Mouse (Mus musculus) fibroblast of lung, adult 2 months (primary cell): ENCODE measurements at regions not wholly inside any gene's neighbourhood (a gene's known extent, or its start where the extent isn't known, plus 50 kb on each side); places are given as distances from the start of the nearest gene placed in this dataset.
"Not testable (repeated sequence)": the region's sequence is repeated elsewhere in the genome, so short reads cannot be mapped to it uniquely, and the experiment has no call there.

Experiments used
- DNase-seq: peaks from one replicate; pipeline ENCODE4 v3.0.0-alpha.2; 2011; ENCODE audit warnings: low read depth

DNA sequence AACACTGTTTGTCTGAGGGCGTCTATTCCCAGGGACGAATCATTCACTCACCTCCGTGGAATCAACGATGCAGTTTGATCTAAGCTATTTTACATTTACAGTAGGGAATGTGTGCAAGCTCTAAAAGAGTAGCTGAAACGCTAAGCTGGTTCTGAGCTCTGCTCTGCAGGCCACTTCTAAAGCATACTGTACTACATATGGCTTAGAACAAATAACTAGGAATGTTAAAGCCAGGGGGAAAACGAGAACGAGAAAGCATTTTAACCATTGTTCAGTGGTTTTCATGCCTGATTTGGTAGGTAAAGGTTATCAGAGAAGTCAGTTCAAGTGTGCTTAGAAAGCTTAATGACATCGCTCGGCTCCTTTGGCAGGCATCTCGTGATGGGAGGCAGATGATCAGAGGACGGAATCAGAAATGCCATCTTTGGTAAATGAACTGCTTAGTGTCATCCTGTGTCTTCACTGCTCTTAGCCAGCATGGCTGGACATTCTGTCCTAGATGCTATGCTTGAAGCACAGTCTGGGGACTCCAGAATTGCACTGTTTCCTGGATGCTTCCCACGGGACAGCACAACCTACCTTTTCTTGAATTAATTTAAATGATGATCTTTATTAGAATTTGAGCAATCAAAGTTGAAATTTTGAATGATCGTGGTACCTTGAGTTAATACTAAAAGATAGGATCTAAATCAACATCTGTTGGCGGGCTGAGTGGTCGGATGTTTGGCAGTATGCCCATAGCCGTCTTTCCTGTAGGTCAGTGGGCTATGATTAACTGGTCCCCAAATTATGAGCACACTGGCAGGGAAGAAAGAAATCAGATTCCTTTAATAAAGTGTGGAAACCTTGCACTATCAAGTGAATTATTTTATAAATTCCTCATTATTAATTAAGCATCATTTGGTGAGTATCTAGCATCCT lies 495.2 kb downstream of the Hace1 start:
- DNase-seq, result no peak

DNA sequence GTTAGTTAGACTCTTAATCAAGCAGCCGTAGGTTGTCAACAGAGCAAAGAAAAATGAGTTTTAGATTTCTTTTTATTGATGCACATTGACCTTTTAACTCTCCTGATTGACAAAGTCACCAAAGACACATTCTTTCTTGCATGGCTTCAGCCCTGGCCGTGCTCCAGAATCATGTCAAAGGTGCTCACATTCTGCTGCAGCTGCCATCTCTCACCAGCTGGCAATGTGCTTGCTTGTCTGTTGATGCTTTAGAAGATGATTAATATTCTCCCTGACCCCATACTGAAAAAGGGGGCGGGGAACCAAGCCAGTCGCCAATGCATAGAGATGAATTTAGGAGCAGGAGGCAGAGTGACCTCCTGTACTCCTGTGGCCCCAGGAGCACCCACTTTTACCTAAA lies 510.1 kb downstream of the Hace1 start:
- DNase-seq, result no peak

DNA sequence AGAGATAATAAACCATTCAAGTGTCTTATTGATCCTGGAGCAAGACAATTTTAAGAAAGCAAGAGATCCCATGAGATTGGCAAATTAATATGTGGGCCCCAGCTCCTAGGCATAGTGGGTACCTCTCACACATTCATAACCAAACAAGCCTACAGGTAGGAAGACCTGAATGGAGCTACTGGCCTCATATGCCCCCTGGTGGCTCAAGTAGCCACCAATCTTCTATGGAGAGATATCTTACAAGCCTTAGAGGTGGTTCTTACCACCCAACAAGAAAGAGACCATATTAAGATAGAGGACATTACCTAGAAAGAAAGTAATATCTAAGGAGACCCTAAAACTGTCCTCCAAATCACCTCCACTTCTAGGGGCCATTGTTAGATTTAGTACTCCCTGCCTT lies 523.2 kb downstream of the Hace1 start:
- DNase-seq, result no peak

DNA sequence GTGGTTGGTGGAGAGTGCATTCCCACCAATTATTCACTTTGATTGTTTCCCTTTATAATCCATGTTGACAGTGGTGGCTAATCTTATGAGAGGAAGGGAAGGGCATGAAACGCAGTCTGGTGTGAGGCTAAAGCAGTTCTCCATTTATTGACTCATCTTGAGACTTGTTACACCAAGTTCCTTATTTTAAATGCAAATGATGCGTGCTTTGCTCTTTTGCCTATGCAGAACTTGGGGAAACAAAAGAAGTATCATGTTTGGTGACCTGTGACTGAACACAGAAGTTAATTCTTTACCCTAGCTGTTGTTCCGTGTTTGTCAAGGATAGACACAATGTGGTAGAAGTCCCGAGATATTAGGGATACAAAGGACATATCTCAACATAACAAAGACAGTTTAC lies 531.2 kb downstream of the Hace1 start:
- DNase-seq, result no peak

DNA sequence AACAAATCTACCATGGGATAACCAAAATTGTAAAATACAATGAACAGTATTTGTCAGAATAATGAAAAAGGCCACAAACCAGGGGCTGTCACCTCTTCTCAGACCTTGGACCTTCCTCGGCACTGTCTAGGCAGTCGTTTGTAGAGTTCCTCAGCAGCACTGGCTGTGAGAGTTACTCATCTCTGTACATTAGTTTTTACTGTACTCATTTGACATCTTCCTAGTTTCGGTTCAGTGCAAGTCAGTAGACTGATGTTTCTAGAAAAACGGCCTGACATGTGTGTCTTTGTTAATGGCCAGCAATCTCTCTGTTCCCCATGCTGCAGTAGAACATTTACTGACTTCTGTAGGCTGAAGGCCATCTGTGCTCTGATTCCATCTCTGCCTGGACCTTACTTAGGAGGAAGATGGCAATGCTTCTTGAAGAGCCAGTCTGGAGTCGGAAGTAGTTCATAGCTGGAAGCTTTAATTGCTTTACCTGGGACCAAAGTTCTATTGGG lies 537.1 kb downstream of the Hace1 start:
- DNase-seq, result no peak

DNA sequence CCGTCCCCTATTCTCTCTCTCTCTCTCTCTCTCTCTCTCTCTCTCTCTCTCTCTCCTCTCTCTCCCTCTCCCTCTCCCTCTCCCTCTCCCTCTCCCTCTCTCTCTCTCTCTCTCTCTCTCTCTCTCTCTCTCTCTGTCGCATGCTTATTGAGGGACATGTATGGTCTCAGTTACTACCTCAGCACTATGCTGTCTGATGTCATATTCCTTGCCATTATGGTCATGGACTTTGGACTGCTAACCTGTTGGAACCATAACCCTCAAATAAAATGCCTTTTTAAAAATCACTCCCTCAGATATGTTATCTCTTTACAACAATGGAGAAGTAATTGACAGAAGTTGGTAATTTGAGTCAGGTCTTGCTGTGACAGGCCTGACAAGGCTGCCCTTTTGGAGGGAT lies 544.8 kb downstream of the Hace1 start:
- DNase-seq, result not testable (repeated sequence)

DNA sequence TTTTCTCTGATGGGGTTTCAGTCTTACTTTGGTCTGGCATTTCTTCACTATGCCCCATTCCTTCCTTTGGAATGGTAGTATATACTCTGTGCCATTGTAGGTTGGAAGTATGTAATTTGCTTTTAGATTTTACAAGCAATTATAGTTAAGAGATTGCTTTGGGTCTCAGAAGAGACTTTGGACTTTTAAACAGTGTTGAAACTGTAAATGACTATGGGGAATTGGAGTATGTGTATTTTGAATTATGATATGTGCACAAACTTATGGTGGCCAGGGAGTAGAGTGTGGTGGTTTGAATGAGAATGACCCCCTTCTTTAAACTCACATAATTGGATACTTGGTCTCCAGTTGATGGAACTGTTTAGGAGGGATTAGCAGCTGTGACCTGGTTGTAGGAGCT lies 546.2 kb downstream of the Hace1 start:
- no peak for DNase-seq

DNA sequence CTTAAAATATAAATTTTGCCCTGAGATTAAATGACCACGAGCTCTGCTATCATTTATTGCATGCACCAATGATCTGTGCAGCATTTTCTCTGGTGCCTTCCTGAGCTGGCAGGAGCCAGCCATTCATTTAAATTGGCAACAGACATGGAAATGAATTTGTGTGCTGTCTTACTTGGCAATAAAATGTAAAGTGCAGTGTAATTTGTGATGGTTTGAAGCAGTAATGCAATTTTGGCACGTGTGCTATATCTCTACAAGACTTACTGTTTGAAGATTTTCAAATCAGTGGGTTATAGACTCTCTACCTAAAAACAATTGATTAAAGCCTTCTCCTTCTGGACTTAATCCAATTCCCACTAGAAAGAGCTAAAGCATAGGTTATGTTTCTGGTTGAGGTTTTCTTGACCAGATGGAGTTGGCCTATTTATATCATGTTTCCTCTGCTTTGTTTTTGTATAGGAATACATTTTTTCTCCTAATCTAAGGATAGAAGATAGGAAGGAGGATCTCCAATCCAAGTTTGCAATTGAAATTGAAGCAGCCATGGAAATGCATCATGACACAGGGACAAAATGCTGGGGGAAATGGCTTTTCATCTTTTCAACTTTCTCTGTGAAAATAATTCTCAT lies 557.6 kb downstream of the Hace1 start:
- DNase-seq, result no peak

DNA sequence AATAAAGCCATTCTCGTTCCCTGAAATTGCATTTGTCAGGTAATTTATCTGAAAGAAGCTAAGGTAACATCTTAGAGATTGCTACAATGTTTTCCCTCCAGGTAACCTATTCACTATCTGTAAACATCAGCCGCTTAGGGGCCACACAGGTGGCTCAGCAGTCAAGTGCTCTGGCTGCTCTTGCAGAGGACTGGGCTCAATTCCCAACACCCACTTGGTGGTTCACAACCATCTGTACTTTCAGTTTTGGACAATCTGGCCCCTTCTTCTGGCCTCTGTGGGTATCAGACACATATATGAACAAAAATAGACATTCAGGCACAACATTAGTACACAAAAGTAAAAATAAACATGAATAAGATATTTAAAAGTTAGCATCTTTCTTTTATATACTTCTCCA lies 596.4 kb downstream of the Hace1 start:
- DNase-seq, result no peak

DNA sequence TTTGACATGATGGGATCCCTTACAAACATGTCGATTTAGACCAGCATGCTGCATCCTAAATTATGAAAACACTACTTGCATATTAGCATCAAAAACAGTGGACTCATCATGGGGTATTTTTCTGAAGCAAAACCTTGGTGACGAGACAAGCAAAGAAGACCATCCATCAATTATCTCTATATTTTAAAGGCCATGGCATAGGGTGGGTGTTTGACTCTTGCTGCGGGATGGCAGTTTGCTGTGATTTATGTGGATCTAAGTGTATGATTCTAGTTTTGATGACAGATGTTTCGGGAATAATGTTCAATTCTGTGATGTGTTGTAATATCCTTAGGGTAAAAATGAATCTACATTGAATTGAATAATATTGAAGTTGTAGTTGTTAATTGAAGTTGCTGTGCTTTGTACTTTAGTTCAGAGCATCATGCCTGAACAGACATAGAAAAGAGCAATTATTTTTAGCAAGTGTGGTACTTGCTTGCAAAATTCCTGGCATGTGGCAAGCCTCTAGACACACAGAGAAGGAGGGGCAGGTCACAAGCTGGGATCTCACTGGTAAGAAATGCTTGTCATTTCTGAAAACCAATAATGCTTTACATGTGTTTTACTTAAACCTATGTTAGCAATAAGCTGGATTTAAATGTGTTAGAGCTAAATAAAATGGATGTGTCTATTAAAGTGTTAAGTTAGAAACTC lies 608.3 kb downstream of the Hace1 start:
- DNase-seq, result no peak

DNA sequence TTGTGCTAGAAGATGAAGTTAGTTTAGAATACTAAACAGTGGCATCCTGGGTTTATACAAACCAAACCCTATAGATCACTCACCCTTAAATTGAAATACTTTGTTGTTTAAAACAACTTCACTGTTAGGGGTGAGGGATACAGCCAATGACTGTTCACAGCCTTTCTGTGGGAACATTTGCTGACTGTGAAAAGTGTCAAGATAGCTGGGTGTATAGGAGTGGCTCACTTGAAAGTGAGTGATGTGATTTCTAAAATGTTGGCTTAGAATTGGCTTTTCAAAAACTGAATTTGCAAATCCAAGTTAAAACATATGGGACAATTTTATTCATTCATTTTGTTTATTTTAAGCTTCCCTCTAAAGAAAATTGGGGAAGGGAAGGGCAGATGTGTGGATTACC lies 616.5 kb downstream of the Hace1 start:
- no peak for DNase-seq

DNA sequence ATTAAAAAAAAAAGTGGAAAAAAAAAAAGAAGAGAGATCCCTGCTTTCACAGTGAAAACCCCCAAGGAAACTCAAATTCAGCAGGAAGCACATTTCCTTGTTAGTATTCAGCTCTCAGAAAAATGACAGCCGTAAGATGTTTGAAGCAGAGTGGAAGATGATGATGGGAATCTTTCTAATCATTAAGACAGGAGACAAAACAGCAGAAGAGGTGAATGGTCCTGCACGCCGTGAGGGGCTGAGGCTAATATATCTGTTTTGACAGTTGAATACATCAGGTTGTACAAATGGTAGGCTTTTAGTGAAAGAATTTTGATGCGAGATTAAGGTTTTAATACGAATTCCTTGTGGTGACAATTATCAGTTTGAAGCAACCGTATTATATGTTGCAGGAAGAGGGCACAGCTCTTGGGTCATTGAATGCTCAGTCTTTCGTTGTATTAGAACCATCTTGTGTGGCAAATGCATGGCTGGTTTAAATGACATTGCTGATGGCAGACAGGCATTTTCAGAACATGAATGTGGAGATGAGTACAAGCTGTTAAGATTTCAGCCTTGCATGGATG lies 649.3 kb downstream of the Hace1 start:
- DNase-seq, result no peak

DNA sequence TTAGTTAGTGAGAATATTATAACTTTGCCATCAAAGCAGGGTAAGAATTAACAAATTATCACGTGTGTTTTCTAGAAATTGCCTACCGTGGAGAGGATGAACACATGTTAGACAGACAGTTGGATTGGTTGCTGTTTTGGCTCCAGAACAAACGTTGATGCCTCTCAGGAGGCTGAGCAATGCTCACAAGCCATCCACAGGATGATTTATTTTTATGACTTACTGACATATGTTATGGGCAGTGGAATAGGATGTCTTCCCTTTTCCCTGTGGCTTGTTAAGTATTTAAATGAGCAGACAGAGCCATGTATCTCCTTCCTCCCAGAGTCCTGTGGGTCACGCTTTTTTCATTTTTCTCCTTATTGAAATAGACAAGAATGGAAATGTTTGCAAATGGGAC lies 652.0 kb downstream of the Hace1 start:
- DNase-seq, result no peak

DNA sequence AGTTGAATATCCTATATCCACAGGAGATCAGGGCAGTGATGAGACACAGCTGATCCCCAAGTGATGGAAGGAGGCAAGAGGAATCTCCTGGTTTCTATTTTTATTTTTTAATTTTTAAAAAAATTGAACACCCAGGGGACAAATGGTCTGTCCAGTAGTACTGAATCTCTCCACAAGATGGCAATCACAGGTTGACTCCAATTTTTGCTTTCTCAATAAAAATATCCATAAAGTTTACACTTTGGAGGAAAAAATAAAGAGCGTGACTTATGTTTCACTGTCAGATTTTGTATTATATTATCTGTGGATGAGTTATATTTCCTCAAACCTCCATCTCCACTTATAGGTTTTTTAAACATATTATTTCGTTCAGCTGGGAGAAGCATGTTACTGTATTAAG lies 658.0 kb downstream of the Hace1 start:
- DNase-seq, result no peak

DNA sequence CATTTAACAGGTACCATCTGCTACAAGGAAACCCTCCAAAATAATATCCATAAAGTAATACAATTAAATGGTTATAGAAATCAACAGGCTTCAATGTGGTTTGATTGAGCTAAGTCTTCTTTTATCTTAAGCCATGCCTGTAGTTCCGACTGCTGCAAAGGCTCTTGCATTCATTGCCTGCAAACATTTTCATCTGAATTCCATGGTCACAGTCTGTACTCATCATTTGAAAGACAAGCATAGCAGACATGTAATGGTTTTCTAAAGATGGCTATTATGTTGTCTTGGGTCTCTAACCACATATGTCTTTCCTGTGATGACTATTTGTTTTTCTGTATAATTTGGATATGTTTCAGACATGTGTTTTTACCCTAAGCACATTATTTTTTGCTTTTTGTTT lies 677.9 kb downstream of the Hace1 start:
- no peak for DNase-seq

DNA sequence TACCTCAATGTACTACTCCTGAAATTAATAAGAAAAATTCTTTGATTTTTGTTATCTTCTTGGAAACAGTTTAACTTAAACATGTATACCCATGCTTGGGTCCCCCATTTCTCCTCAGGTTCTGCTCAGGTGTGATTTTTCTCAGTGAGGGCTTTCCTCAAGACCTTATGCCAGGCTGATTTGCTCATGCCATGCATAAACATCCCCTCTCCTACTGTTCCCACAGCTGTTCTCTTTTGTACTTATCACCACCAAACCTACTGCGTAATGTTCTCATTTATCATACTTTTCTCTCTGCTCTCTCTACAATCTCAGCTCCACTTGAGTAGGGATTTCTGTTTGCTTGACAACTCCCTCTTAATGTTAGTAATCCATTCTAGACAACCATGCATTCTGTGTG lies 692.1 kb downstream of the Hace1 start:
- DNase-seq, result no peak

DNA sequence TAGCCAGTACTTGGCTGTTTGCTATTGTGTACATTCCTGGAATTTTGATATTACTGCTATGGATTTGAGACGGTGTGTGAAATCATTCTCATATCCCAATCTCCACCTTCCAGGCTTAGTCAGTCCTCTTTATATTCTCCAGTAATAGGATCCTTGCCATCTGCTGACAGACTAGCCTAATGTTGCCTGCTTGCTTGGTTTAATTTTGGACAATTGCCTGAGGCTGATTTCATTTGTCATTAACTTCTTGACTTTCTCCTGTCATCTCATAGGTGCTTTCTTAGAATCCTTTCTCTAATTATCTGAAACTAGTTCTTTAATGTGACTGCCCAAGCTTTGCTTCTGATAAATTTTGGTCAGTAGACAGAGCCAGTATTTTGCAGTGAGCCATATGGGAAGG lies 696.2 kb downstream of the Hace1 start:
- no peak for DNase-seq

DNA sequence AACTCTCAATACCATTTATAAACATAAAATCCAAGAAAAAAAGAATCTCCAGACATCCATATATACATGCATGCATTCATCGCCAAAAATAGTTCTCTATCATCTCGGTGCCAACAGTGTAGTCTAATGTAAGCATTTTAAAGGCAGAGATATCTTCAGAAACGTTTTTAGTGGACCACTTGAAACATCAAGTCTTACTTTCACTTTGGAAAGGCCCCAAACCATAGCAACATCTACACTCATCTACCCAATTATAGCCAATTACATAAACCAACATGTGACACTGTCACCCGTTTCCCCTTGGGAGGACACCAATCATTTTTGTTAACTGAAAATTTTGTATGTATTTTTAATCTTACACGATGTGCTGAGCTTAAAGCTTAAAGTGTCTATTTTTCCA lies 716.7 kb downstream of the Hace1 start:
- no peak for DNase-seq

DNA sequence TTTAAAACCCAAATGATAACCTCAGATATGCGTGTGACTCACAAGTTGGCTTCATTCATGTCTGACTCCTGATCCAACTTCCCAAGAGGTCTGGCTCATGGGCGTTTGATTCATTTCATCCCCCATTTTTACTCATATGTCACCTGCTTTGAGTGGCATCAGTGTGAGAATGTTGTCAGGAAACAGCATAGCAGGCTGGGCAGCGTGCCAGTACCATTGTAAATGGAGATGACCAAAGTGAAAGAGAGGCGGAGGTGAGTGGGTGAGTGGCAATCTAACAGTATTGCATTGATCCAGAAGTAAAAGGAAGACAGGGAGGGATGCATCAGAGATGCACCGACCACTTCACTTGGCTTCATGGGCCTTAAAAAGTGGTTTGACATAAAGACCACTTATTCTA lies 720.7 kb downstream of the Hace1 start:
- no peak for DNase-seq

DNA sequence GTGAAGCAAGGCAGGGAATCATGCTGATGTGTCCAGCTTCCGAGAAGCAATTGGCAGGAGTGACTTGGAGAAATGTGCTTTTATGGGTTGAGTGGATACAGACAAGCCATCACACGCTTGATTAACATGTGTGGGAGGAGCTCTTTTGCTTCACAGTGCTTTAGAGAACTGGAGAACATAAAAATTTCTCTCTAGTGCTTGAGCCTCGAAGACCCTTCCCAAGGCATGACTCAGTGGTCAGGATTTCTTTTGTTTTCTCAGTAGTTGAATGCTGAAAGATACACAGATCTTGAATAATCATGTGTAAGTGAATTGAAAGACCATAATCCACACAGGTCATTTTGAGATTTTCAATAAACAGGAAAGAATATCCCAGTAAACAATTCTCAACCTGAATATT lies 721.9 kb downstream of the Hace1 start:
- DNase-seq, result no peak

DNA sequence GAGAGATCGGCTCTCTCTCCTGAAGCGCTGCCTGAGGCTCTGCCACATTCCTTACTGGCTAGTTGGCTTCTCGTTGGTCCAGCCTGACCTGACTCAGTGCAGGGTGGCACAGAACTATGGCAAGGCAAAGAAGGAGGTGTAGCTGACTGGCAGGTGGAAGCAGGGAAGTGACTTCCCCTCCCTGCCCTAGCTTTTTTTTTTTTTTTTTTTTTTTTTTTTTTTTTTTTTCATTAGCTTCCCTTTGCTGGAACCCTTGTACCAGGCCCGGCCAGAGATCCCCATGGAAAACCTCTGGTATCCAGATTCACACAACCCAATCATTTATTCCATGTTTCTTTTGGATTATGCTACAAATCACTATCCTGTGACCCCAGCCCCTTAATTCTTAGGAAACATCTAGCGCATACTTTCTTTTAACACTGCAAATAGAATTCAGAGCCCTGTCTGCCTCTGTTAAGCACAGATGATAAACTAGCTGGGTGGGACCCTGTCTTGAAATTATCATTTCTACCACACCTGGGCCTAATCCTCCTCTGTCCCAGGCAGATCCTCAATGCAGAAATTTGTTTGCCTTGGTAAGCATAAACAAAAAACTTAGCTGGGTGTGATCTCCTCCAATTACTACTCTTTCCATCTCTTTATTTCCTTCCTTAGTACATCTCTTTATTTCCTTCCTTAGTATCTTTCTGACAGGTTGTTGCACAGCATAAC lies 742.9 kb downstream of the Hace1 start:
- no peak for DNase-seq

DNA sequence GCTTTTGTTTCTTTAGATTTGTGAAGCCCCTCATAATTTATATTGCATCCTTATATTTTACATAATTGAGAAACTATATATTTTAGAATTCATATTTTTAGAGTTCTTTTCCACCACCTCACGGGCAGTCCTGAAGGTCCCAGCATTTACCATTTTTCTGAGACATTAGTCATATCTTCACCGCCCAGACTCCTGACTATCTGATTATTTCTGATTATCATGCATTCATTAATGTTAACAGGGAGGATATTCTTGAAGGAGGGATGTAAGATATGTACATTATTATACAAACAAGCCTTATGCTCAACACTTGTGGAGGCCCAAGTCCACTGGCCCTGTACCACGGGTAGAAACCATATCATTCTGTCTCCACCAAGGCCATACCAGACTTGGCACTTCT lies 743.4 kb downstream of the Hace1 start:
- no peak for DNase-seq
